ENCODE assay signal across 7 mouse cellular contexts in the genomic region with DNA sequence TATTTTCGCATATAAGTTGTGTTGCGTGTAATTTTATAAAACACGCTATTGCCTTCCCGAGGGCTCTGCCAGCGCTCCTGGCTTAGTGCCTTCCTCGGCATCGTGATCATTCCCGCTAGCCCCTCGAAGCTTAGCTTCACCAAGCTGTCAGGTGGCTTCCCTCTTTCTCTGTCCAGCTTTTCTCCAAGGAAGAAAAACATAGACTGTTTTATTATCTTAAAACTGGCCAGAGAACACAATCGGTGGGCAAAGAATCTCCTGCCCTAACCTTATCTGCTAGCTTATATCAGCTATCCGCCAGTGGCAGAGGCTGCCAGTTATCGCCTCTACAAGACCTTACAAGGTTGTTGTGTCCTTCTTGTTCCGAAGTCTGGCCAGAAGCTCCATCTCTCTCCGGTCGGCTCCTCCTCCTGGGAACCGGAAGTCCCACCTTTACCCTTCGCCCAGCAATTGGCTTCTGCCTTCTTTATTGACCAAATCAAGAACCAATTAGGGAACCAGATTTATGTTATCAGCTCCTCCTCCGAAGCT. TPM values are rescaled to one million over a fixed set of nuclear protein-coding genes. Genes with fewer than 3 reads are reported as not detected.
DNase-seq lines count a peak whose midpoint lies in the region; ATAC-seq and TF ChIP-seq lines count a peak whose summit lies in the region.

No protein-coding gene starts in this region.

- H3K4me3 ChIP-seq in embryonic facial prominence, embryonic 11.5 days (ENCODE audit: low read depth, low read length) = peak overlapping the region; percentile 44
- peak overlapping the region; percentile 99 for H3K4me3 ChIP-seq in kidney, adult 2 months (ENCODE audit: insufficient read depth, low read depth, low read length)
- H3K4me3 ChIP-seq in limb, embryonic 12.5 days (replicated peaks) = peak overlapping the region; percentile 61
- H3K4me3 ChIP-seq in midbrain, embryonic 15.5 days = peak overlapping the region; percentile 54
- H3K4me3 ChIP-seq in spleen, adult 2 months (ENCODE audit: extremely low read depth, insufficient read depth, insufficient read length) = peak overlapping the region; percentile 75

- H3K4me2 ChIP-seq in embryonic facial prominence, embryonic 11.5 days (ENCODE audit: low read depth, low read length) = peak overlapping the region; percentile 75
- peak overlapping the region; percentile 80 for H3K4me2 ChIP-seq in limb, embryonic 12.5 days
- peak overlapping the region; percentile 90 for H3K4me2 ChIP-seq in midbrain, embryonic 15.5 days

- H3K9me3 ChIP-seq in embryonic facial prominence, embryonic 11.5 days (replicated peaks; ENCODE audit: control insufficient read depth, low read length) = no peaks in the 10 kb centered on the region
- H3K9me3 ChIP-seq in limb, embryonic 12.5 days = no peaks in the 10 kb centered on the region
- H3K9me3 ChIP-seq in midbrain, embryonic 15.5 days = no peaks in the 10 kb centered on the region

- DNase-seq in adrenal gland, postnatal 14 days = peak; percentile 93
- peak; percentile 92 for DNase-seq in embryonic facial prominence, embryonic 11.5 days (ENCODE audit: low spot score)
- peak; percentile 99 for DNase-seq in heart, adult 11 months
- DNase-seq in kidney, adult 2 months = peak; percentile 97
- DNase-seq in spleen, adult 2 months (ENCODE audit: low read depth in 1 of 2, low spot score in 2 of 2) = peak; percentile 79 to 81

- peak; percentile 91 for TF ChIP-seq POLR2A in kidney, adult 2 months (IDR thresholded peaks at IDR 0.05; ENCODE audit: low read depth, low read length)
- TF ChIP-seq POLR2A in spleen, adult 2 months (IDR thresholded peaks at IDR 0.05; ENCODE audit: low read depth, low read length) = peak; percentile 68

- no peaks in the 10 kb centered on the region for H3K36me3 ChIP-seq in embryonic facial prominence, embryonic 11.5 days (replicated peaks; ENCODE audit: control insufficient read depth, insufficient read depth, low read depth, low read length)
- no peaks in the 10 kb centered on the region for H3K36me3 ChIP-seq in kidney, adult 2 months (ENCODE audit: control insufficient read depth, insufficient read depth, low read length)
- no peaks in the 10 kb centered on the region for H3K36me3 ChIP-seq in limb, embryonic 12.5 days
- H3K36me3 ChIP-seq in midbrain, embryonic 15.5 days (replicated peaks) = no peaks in the 10 kb centered on the region
- H3K36me3 ChIP-seq in spleen, adult 2 months (ENCODE audit: control insufficient read depth, insufficient read depth, low read length) = no peaks in the 10 kb centered on the region

- no peak; the same call in 1 of the 2 replicates for ATAC-seq in embryonic facial prominence, embryonic 11.5 days (replicated peaks; ENCODE audit: insufficient number of reproducible peaks, low FRiP score, low TSS enrichment, low read depth)
- ATAC-seq in limb, embryonic 12.5 days (ENCODE audit: insufficient number of reproducible peaks, insufficient read depth, low FRiP score, low TSS enrichment, low read depth) = no peak
- peak; percentile 73 for ATAC-seq in midbrain, embryonic 15.5 days (replicated peaks)

- TF ChIP-seq CTCF in kidney, adult 2 months (conservative IDR thresholded peaks at IDR 0.05; ENCODE audit: insufficient read depth, insufficient read length, low read depth, low read length) = no peak
- TF ChIP-seq CTCF in spleen, adult 2 months (IDR thresholded peaks at IDR 0.05; ENCODE audit: extremely low read depth, insufficient read depth, insufficient read length, insufficient replicate concordance) = no peak

- H3K9ac ChIP-seq in embryonic facial prominence, embryonic 11.5 days (replicated peaks; ENCODE audit: low read length) = peak overlapping the region; percentile 67
- H3K9ac ChIP-seq in limb, embryonic 12.5 days (replicated peaks) = peak overlapping the region; percentile 67
- peak overlapping the region; percentile 38 for H3K9ac ChIP-seq in midbrain, embryonic 15.5 days

- no peaks in the 10 kb centered on the region; the same call in 1 of the 2 replicates for H3K4me1 ChIP-seq in embryonic facial prominence, embryonic 11.5 days (ENCODE audit: control insufficient read depth, insufficient read depth, low read length)
- H3K4me1 ChIP-seq in kidney, adult 2 months (ENCODE audit: control insufficient read depth, insufficient read depth, low read length) = peaks cover 8% of the 10 kb centered on the region; the same call in 1 of the 2 replicates
- H3K4me1 ChIP-seq in limb, embryonic 12.5 days (replicated peaks) = peaks cover 18% of the 10 kb centered on the region
- peaks cover 26% of the 10 kb centered on the region for H3K4me1 ChIP-seq in midbrain, embryonic 15.5 days
- H3K4me1 ChIP-seq in spleen, adult 2 months (ENCODE audit: control insufficient read depth, insufficient read depth, insufficient read length) = peaks cover 5% of the 10 kb centered on the region

- WGBS in embryonic facial prominence, embryonic 11.5 days = 2% methylated on average over 18 of the region's 18 CpGs
- WGBS in kidney, adult 2 months = under 1% methylated on average over 18 of the region's 18 CpGs
- under 1% methylated on average over 18 of the region's 18 CpGs for WGBS in limb, embryonic 12.5 days
- WGBS in midbrain, embryonic 15.5 days = 2% methylated on average over 18 of the region's 18 CpGs
- WGBS in spleen, adult 2 months = 1% methylated on average over 18 of the region's 18 CpGs

- 0 out of 2 replicates have a peak overlapping the region, but pooled peaks have one; percentile 5 for H3K27ac ChIP-seq in embryonic facial prominence, embryonic 11.5 days (replicated peaks; ENCODE audit: low read depth, low read length)
- peak overlapping the region; percentile 100 for H3K27ac ChIP-seq in kidney, adult 2 months (ENCODE audit: insufficient read depth, low read depth, low read length)
- peak overlapping the region; percentile 87 for H3K27ac ChIP-seq in limb, embryonic 12.5 days
- H3K27ac ChIP-seq in midbrain, embryonic 15.5 days = peak overlapping the region; percentile 86
- peak overlapping the region; percentile 80 for H3K27ac ChIP-seq in spleen, adult 2 months (ENCODE audit: insufficient read depth, low read length)

- H3K27me3 ChIP-seq in embryonic facial prominence, embryonic 11.5 days (ENCODE audit: control insufficient read depth, insufficient read depth, low read length) = no peaks in the 10 kb centered on the region
- no peaks in the 10 kb centered on the region for H3K27me3 ChIP-seq in kidney, adult 2 months (replicated peaks; ENCODE audit: control insufficient read depth, insufficient read depth, low read length)
- no peaks in the 10 kb centered on the region for H3K27me3 ChIP-seq in limb, embryonic 12.5 days
- no peaks in the 10 kb centered on the region for H3K27me3 ChIP-seq in midbrain, embryonic 15.5 days (replicated peaks)
- no peaks in the 10 kb centered on the region for H3K27me3 ChIP-seq in spleen, adult 2 months (ENCODE audit: control insufficient read depth, insufficient read depth, low read length)

RNA-seq across cellular contexts. Expression of gene Ctc1, which starts 3.6 kb away (rescaled TPM):
- 24.2 and 27.9 TPM in 2 replicates for total RNA-seq in adrenal gland, postnatal 14 days (2021)
- 63.2 and 68.3 TPM in 2 replicates for polyA plus RNA-seq in embryonic facial prominence, embryonic 11.5 days (2014; fragmentation: Nextera tagmentation; extraction: Ambion mirVana)
- polyA plus RNA-seq in kidney, adult 2 months (2012; rRNA removed) = 30.1 and 31.4 TPM in 2 replicates
- polyA plus RNA-seq in limb, embryonic 12.5 days (2016; fragmentation: Nextera tagmentation; extraction: Ambion mirVana) = 70.5 and 73.8 TPM in 2 replicates
- polyA plus RNA-seq in midbrain, embryonic 15.5 days (2015; fragmentation: Nextera tagmentation; extraction: Ambion mirVana) = 67.0 and 73.5 TPM in 2 replicates
- polyA plus RNA-seq in spleen, adult 2 months (2012; rRNA removed) = 27.2 and 30.4 TPM in 2 replicates

RNA-seq across cellular contexts. Expression of gene Pfas, which starts 3.9 kb away (rescaled TPM):
- total RNA-seq in adrenal gland, postnatal 14 days (2021) = 28.1 and 29.0 TPM in 2 replicates
- polyA plus RNA-seq in embryonic facial prominence, embryonic 11.5 days (2014; fragmentation: Nextera tagmentation; extraction: Ambion mirVana) = 34.4 and 34.8 TPM in 2 replicates
- polyA plus RNA-seq in kidney, adult 2 months (2012; rRNA removed) = 17.2 and 18.4 TPM in 2 replicates
- polyA plus RNA-seq in limb, embryonic 12.5 days (2016; fragmentation: Nextera tagmentation; extraction: Ambion mirVana) = 45.7 and 48.5 TPM in 2 replicates
- polyA plus RNA-seq in midbrain, embryonic 15.5 days (2015; fragmentation: Nextera tagmentation; extraction: Ambion mirVana) = 16.9 and 18.7 TPM in 2 replicates
- 14.0 and 16.8 TPM in 2 replicates for polyA plus RNA-seq in spleen, adult 2 months (2012; rRNA removed)

RNA-seq across cellular contexts. Expression of gene Aurkb, which starts 33.3 kb away (rescaled TPM):
- 17.1 and 18.8 TPM in 2 replicates for total RNA-seq in adrenal gland, postnatal 14 days (2021)
- polyA plus RNA-seq in embryonic facial prominence, embryonic 11.5 days (2014; fragmentation: Nextera tagmentation; extraction: Ambion mirVana) = 162 and 175 TPM in 2 replicates
- polyA plus RNA-seq in kidney, adult 2 months (2012; rRNA removed) = 1.7 TPM in 2 replicates
- polyA plus RNA-seq in limb, embryonic 12.5 days (2016; fragmentation: Nextera tagmentation; extraction: Ambion mirVana) = 169 and 171 TPM in 2 replicates
- polyA plus RNA-seq in midbrain, embryonic 15.5 days (2015; fragmentation: Nextera tagmentation; extraction: Ambion mirVana) = 17.7 and 23.9 TPM in 2 replicates
- 41.4 and 42.9 TPM in 2 replicates for polyA plus RNA-seq in spleen, adult 2 months (2012; rRNA removed)

RNA-seq across cellular contexts. Expression of gene Rangrf, which starts 37.2 kb away (rescaled TPM):
- total RNA-seq in adrenal gland, postnatal 14 days (2021) = 16.3 and 24.8 TPM in 2 replicates
- polyA plus RNA-seq in embryonic facial prominence, embryonic 11.5 days (2014; fragmentation: Nextera tagmentation; extraction: Ambion mirVana) = 69.2 and 71.2 TPM in 2 replicates
- 43.0 and 43.9 TPM in 2 replicates for polyA plus RNA-seq in kidney, adult 2 months (2012; rRNA removed)
- 64.6 and 69.6 TPM in 2 replicates for polyA plus RNA-seq in limb, embryonic 12.5 days (2016; fragmentation: Nextera tagmentation; extraction: Ambion mirVana)
- 22.0 and 22.7 TPM in 2 replicates for polyA plus RNA-seq in midbrain, embryonic 15.5 days (2015; fragmentation: Nextera tagmentation; extraction: Ambion mirVana)
- 10.1 and 11.2 TPM in 2 replicates for polyA plus RNA-seq in spleen, adult 2 months (2012; rRNA removed)

RNA-seq across cellular contexts. Expression of gene Slc25a35, which starts 44.2 kb away (rescaled TPM):
- total RNA-seq in adrenal gland, postnatal 14 days (2021) = 54.6 and 55.8 TPM in 2 replicates
- polyA plus RNA-seq in embryonic facial prominence, embryonic 11.5 days (2014; fragmentation: Nextera tagmentation; extraction: Ambion mirVana) = 2.0 and 2.4 TPM in 2 replicates
- 38.9 and 46.2 TPM in 2 replicates for polyA plus RNA-seq in kidney, adult 2 months (2012; rRNA removed)
- 2.3 and 2.6 TPM in 2 replicates for polyA plus RNA-seq in limb, embryonic 12.5 days (2016; fragmentation: Nextera tagmentation; extraction: Ambion mirVana)
- polyA plus RNA-seq in midbrain, embryonic 15.5 days (2015; fragmentation: Nextera tagmentation; extraction: Ambion mirVana) = 1.3 and 1.6 TPM in 2 replicates
- polyA plus RNA-seq in spleen, adult 2 months (2012; rRNA removed) = 13.1 and 13.8 TPM in 2 replicates

Comparison
In these comparisons a context has a peak if more than half of its experiments do, and no peak if none do; other contexts are left out.
1. H3K27ac ChIP-seq: peak in every context shown above with its lines; median percentile 100 in kidney, adult 2 months; 87 in limb, embryonic 12.5 days; 86 in midbrain, embryonic 15.5 days; 80 in spleen, adult 2 months; 5 in embryonic facial prominence, embryonic 11.5 days.
2. H3K4me3 ChIP-seq: peak in every context shown above with its lines; median percentile 99 in kidney, adult 2 months; 75 in spleen, adult 2 months; 61 in limb, embryonic 12.5 days; 54 in midbrain, embryonic 15.5 days; 44 in embryonic facial prominence, embryonic 11.5 days.